Mouse (Mus musculus): ENCODE measurements at regions not wholly inside any gene's neighbourhood (a gene's known extent, or its start where the extent isn't known, plus 50 kb on each side); places are given as distances from the start of the nearest gene placed in this dataset.

GRCm38 (mm10) chr17:4216203-4216602 is 520.1 kb upstream of the Nox3 start:
- TF ChIP-seq GATA1 (IDR thresholded peaks at IDR 0.05; ENCODE audit: borderline replicate concordance, low read length) (no peak), FLI1 (IDR thresholded peaks at IDR 0.05; ENCODE audit: low read length) (no peak)
